Mouse (Mus musculus) sigmoid colon, adult 10 weeks (tissue): ENCODE results near the gene Palm2. TPM values are rescaled to one million over a fixed set of nuclear protein-coding genes. Genes with fewer than 3 reads are reported as not detected.

Source experiments
- polyA plus RNA-seq: library from polyadenylated mRNA; stranded (reverse); fragments of 350-450 nt; fragmentation: Illumina TruSeq; extraction: RNeasy Lipid Tissue Mini Kit (QIAGEN cat#74804); gene quantifications from one replicate; pipeline ENCODE4 v1.2.3, GENCODE M21; 2014; ENCODE audit warnings: low read depth, low replicate concordance

The Palm2 gene
- 1.1 TPM for polyA plus RNA-seq

GRCm38 (mm10) chr4:57433941-57434704 lies at the start of gene Palm2:
TSS of gene Palm2 (plus strand) at chr4:57434247.

GRCm38 (mm10) chr4:57567666-57568206 lies 133.7 kb downstream of the Palm2 start, which contains the start of gene Pakap:
TSS of gene Pakap (plus strand) at chr4:57568179.

GRCm38 (mm10) chr4:57717354-57717753 lies 283.3 kb downstream of the Palm2 start, which contains the start of gene Akap2:
TSS of gene Akap2 (plus strand) at chr4:57717657.

Other genes starting within 250 kb of the Palm2 start
- 59.1 TPM for gene Ptpn3, start 132.4 kb upstream of the Palm2 start, polyA plus RNA-seq
- not detected for gene Pakap, start 133.9 kb downstream of the Palm2 start, polyA plus RNA-seq